Mouse (Mus musculus): ENCODE data around the gene Ccdc83.

GRCm38 (mm10) chr7:90221487-90221886, 44.1 kb downstream of the Ccdc83 start:
- TF ChIP-seq CTCF (conservative IDR thresholded peaks at IDR 0.05; ENCODE audit: low read length) = no peak
- no peak for TF ChIP-seq POU5F1 (IDR thresholded peaks at IDR 0.05; ENCODE audit: borderline replicate concordance, low read length)
- TF ChIP-seq NANOG (IDR thresholded peaks at IDR 0.05; ENCODE audit: borderline replicate concordance, low read length) = no peak

Data from E14TG2a.4 (cell line).